Mouse (Mus musculus): ENCODE measurements around the gene Pacs2. TPM values are rescaled to one million over a fixed set of nuclear protein-coding genes. Genes with fewer than 3 reads are reported as not detected.

Gene Pacs2
- polyA plus RNA-seq, 1 experiment = 42.4 TPM

- 83% methylated on average over 20 of the region's 20 CpGs for WGBS
- peak; percentile 81 for DNase-seq
Observed at GRCm38 (mm10) chr12:113119516-113120410, 105.5 kb downstream of the Pacs2 start.

More at GRCm38 (mm10) chr12:113119516-113120410, 105.5 kb downstream of the Pacs2 start:
- no peaks in the 10 kb centered on the region for H3K27me3 ChIP-seq (replicated peaks; ENCODE audit: control insufficient read depth, insufficient read depth, low read length)
- H3K4me3 ChIP-seq (ENCODE audit: insufficient read depth, low read depth, low read length) = no peak overlapping the region
- no peak overlapping the region for H3K27ac ChIP-seq (ENCODE audit: insufficient read depth, low read depth, low read length)
- H3K36me3 ChIP-seq (ENCODE audit: control insufficient read depth, insufficient read depth, low read length) = no peaks in the 10 kb centered on the region
- TF ChIP-seq CTCF (conservative IDR thresholded peaks at IDR 0.05; ENCODE audit: insufficient read depth, insufficient read length, low read depth, low read length) = peak; percentile 87
- no peak for TF ChIP-seq POLR2A (IDR thresholded peaks at IDR 0.05; ENCODE audit: low read depth, low read length)
- no peaks in the 10 kb centered on the region for H3K4me1 ChIP-seq (ENCODE audit: control insufficient read depth, insufficient read depth, low read length)

Other genes with a start within 250 kb of the Pacs2 start
- gene Ahnak2, start 211.9 kb upstream of the Pacs2 start, polyA plus RNA-seq (2012; rRNA removed) = 0.70 and 0.99 TPM in 2 replicates
- 19.1 and 22.5 TPM in 2 replicates for gene Clba1, start 205.6 kb upstream of the Pacs2 start, polyA plus RNA-seq (2012; rRNA removed)
- gene Cdca4, start 185.1 kb upstream of the Pacs2 start, polyA plus RNA-seq (2012; rRNA removed) = 10.3 and 10.6 TPM in 2 replicates
- 1.7 and 4.6 TPM in 2 replicates for gene Gpr132, start 146.3 kb upstream of the Pacs2 start, polyA plus RNA-seq (2012; rRNA removed)
- 10.1 and 10.6 TPM in 2 replicates for gene Jag2, start 84.7 kb upstream of the Pacs2 start, polyA plus RNA-seq (2012; rRNA removed)
- gene Nudt14, start 72.4 kb upstream of the Pacs2 start, polyA plus RNA-seq (2012; rRNA removed) = 66.1 and 73.0 TPM in 2 replicates
- gene Btbd6, start 38.0 kb upstream of the Pacs2 start, polyA plus RNA-seq (2012; rRNA removed) = 31.8 and 45.2 TPM in 2 replicates
- gene Brf1, start 13.8 kb upstream of the Pacs2 start, polyA plus RNA-seq (2012; rRNA removed) = 44.8 and 53.0 TPM in 2 replicates
- 0.16 and 0.46 TPM in 2 replicates for gene Tex22, start 60.0 kb downstream of the Pacs2 start, polyA plus RNA-seq (2012; rRNA removed)
- gene Mta1, start 83.8 kb downstream of the Pacs2 start, polyA plus RNA-seq (2012; rRNA removed) = 39.0 and 44.4 TPM in 2 replicates
- gene Crip2, start 125.7 kb downstream of the Pacs2 start, polyA plus RNA-seq (2012; rRNA removed) = 221 and 233 TPM in 2 replicates
- 195 and 229 TPM in 2 replicates for gene Crip1, start 131.8 kb downstream of the Pacs2 start, polyA plus RNA-seq (2012; rRNA removed)
- 1.0 and 1.3 TPM in 2 replicates for gene Tedc1, start 141.9 kb downstream of the Pacs2 start, polyA plus RNA-seq (2012; rRNA removed)
- gene Tmem121, start 171.4 kb downstream of the Pacs2 start, polyA plus RNA-seq (2012; rRNA removed) = 0.27 and 0.41 TPM in 2 replicates

All from kidney, adult 2 months (tissue).